Comparison of ENCODE assay signal across 27 mouse cellular contexts in genomic region chr13:48245235-48246012, GRCm38 (mm10). TPM values are rescaled to one million over a fixed set of nuclear protein-coding genes. Genes with fewer than 3 reads are reported as not detected.
DNase-seq lines count a peak whose midpoint lies in the region; ATAC-seq and TF ChIP-seq lines count a peak whose summit lies in the region.
"Had no signal": no experiment of that assay in that cellular context is flagged by ENCODE, and none has a peak within 500 bp of the region (broad histone marks: within the 10 kb centered on the region; RNA-seq: fewer than 3 reads in every experiment).

No protein-coding gene starts in this region.

- no peak overlapping the region for H3K4me2 ChIP-seq in kidney, postnatal 0 days (ENCODE audit: low read length)
- H3K4me2 ChIP-seq: intestine, embryonic 15.5 days; neural tube, embryonic 12.5 days had no signal

- DNase-seq in embryo, embryonic 10 days (ENCODE audit: low spot score) = peak; percentile 28
- no peak for DNase-seq in embryo, embryonic 9.5 days (ENCODE audit: extremely low spot score)
- DNase-seq in kidney, postnatal 0 days (ENCODE audit: low spot score) = peak; percentile 77
- no peak for DNase-seq in kidney, adult 8-10 months
- peak; percentile 85 for DNase-seq in ZHBTc4 (ENCODE audit: low read depth, low spot score)
- no peak for DNase-seq in limb, embryonic 10.5 days (ENCODE audit: low spot score)
- no peak for DNase-seq in right cerebral cortex, postnatal 10 days (ENCODE audit: low spot score in 2 of 2)
- no peak for DNase-seq in cerebellum, adult 18-20 months
- DNase-seq: adrenal gland, adult 8-10 months; cerebellum, adult 9-10 months; cerebellum, postnatal 36 days; heart, postnatal 14 days; kidney, adult 9 months; layer of hippocampus, postnatal 36 days; liver; lung, adult 2 months; lung, postnatal 10 days; right cerebral cortex, adult 18-20 months; right cerebral cortex, postnatal 4 days had no signal

- no peaks in the 10 kb centered on the region for H3K36me3 ChIP-seq in kidney, postnatal 0 days (ENCODE audit: insufficient read depth, low read length)
- no peaks in the 10 kb centered on the region for H3K36me3 ChIP-seq in limb, embryonic 10.5 days
- H3K36me3 ChIP-seq: intestine, embryonic 15.5 days; neural tube, embryonic 12.5 days had no signal

- H3K4me3 ChIP-seq in kidney, postnatal 0 days (replicated peaks; ENCODE audit: low read depth, low read length) = no peak overlapping the region
- H3K4me3 ChIP-seq in limb, embryonic 10.5 days = no peak overlapping the region
- H3K4me3 ChIP-seq: intestine, embryonic 15.5 days; neural tube, embryonic 12.5 days had no signal

- WGBS in kidney, postnatal 0 days = 19% methylated on average over 5 of the region's 5 CpGs
- WGBS in limb, embryonic 10.5 days = 29% methylated on average over 5 of the region's 5 CpGs

- H3K9me3 ChIP-seq in kidney, postnatal 0 days (replicated peaks; ENCODE audit: low read length) = no peaks in the 10 kb centered on the region
- H3K9me3 ChIP-seq in limb, embryonic 10.5 days (replicated peaks) = no peaks in the 10 kb centered on the region
- H3K9me3 ChIP-seq: intestine, embryonic 15.5 days; neural tube, embryonic 12.5 days had no signal

- TF ChIP-seq CTCF in kidney, postnatal 0 days (IDR thresholded peaks at IDR 0.05; ENCODE audit: low read depth) = no peak

- no peaks in the 10 kb centered on the region for H3K4me1 ChIP-seq in kidney, postnatal 0 days (replicated peaks; ENCODE audit: insufficient read depth, low read length)
- peaks cover 11% of the 10 kb centered on the region for H3K4me1 ChIP-seq in limb, embryonic 10.5 days
- H3K4me1 ChIP-seq: intestine, embryonic 15.5 days; neural tube, embryonic 12.5 days had no signal

- no peak overlapping the region for H3K9ac ChIP-seq in kidney, postnatal 0 days (ENCODE audit: low read depth, low read length)
- H3K9ac ChIP-seq: intestine, embryonic 15.5 days; liver, embryonic 14.5 days; neural tube, embryonic 12.5 days had no signal

- no peaks in the 10 kb centered on the region for H3K27me3 ChIP-seq in kidney, postnatal 0 days (ENCODE audit: insufficient read depth, low read length)
- H3K27me3 ChIP-seq in limb, embryonic 10.5 days (ENCODE audit: low read depth, poor library complexity, severe bottlenecking) = no peaks in the 10 kb centered on the region
- H3K27me3 ChIP-seq: CH12.LX; intestine, embryonic 15.5 days; neural tube, embryonic 12.5 days had no signal

- ATAC-seq in kidney, postnatal 0 days (replicated peaks; ENCODE audit: low FRiP score, low read depth) = no peak
- ATAC-seq: forebrain, embryonic 16.5 days; hindbrain, postnatal 0 days; intestine, embryonic 15.5 days; midbrain, embryonic 16.5 days had no signal

- H3K27ac ChIP-seq in kidney, postnatal 0 days = no peak overlapping the region
- peak overlapping the region; percentile 31; the same call in 1 of the 2 replicates for H3K27ac ChIP-seq in limb, embryonic 10.5 days
- H3K27ac ChIP-seq: hindbrain, postnatal 0 days; intestine, embryonic 15.5 days; liver, embryonic 14.5 days; macrophage; neural tube, embryonic 12.5 days had no signal

RNA-seq across cellular contexts. Expression of gene Id4, which starts 15.6 kb away (rescaled TPM):
- 22.2 and 23.9 TPM in 2 replicates for polyA plus RNA-seq in kidney, postnatal 0 days (2015; fragmentation: Nextera tagmentation; extraction: Ambion mirVana)
- 1.3 and 2.9 TPM in 2 replicates for polyA plus RNA-seq in limb, embryonic 10.5 days (2016; fragmentation: Nextera tagmentation; extraction: Ambion mirVana)
- polyA plus RNA-seq: macrophage had no signal

Comparison
In these comparisons a context has a peak if more than half of its experiments do, and no peak if none do; other contexts are left out.
1. DNase-seq: peak in embryo, embryonic 10 days (single experiment), kidney, postnatal 0 days (single experiment) and ZHBTc4 (single experiment); none in embryo, embryonic 9.5 days (single experiment), kidney, adult 8-10 months (0 of 2), limb, embryonic 10.5 days (single experiment), right cerebral cortex, postnatal 10 days (0 of 2) and cerebellum, adult 18-20 months (0 of 2).